Mouse (Mus musculus) CH12.LX (cell line): ENCODE measurements around the gene Ano1.

ENCODE experiments used
- CTCF ChIP-seq, 2 experiments: IDR thresholded peaks in 1 of 2; conservative IDR thresholded peaks in 1 of 2; 2 replicates each; pipeline ENCODE4 v1.5.1; 2011 to 2012; ENCODE audit warnings: low read depth in 2 of 2, low read length in 2 of 2, improper control_type of control experiment in 1 of 2, inconsistent platforms in 1 of 2, mild to moderate bottlenecking in 1 of 2, moderate library complexity in 1 of 2
- GABPA ChIP-seq: IDR thresholded peaks from 2 replicates; pipeline ENCODE4 v1.6.1; 2012; ENCODE audit warnings: low read depth, low read length, improper control_type of control experiment, inconsistent platforms; ENCODE audit not compliant: insufficient replicate concordance
- HCFC1 ChIP-seq: IDR thresholded peaks from 2 replicates; pipeline ENCODE4 v1.6.1; 2012; ENCODE audit warnings: low read depth, mild to moderate bottlenecking, inconsistent platforms, low read length, improper control_type of control experiment
- JUND ChIP-seq: conservative IDR thresholded peaks from 2 replicates; pipeline ENCODE4 v1.6.1; 2011; ENCODE audit warnings: low read depth, low read length, improper control_type of control experiment
- KAT2A ChIP-seq: IDR thresholded peaks from 2 replicates; pipeline ENCODE4 v1.6.1; 2012; ENCODE audit warnings: low read length, improper control_type of control experiment, inconsistent platforms; ENCODE audit not compliant: insufficient replicate concordance
- MAX ChIP-seq: IDR thresholded peaks from 2 replicates; pipeline ENCODE4 v1.6.1; 2011; ENCODE audit warnings: low read length, improper control_type of control experiment
- MAZ ChIP-seq: IDR thresholded peaks from 2 replicates; pipeline ENCODE4 v1.6.1; 2012; ENCODE audit warnings: low read depth, mild to moderate bottlenecking, inconsistent platforms, low read length, improper control_type of control experiment, moderate library complexity
- NELFE ChIP-seq: IDR thresholded peaks from 2 replicates; pipeline ENCODE4 v1.6.1; 2011; ENCODE audit warnings: low read depth, low read length, improper control_type of control experiment
- POLR2A ChIP-seq: IDR thresholded peaks from 2 replicates; pipeline ENCODE4 v1.6.1; 2011; ENCODE audit warnings: low read depth, mild to moderate bottlenecking, improper control_type of control experiment, low read length
- SIN3A ChIP-seq: IDR thresholded peaks from 2 replicates; pipeline ENCODE4 v1.6.1; 2012; ENCODE audit warnings: low read length, improper control_type of control experiment, inconsistent platforms
- ZC3H11A ChIP-seq: IDR thresholded peaks from 2 replicates; pipeline ENCODE4 v1.6.1; 2012; ENCODE audit warnings: low read depth, mild to moderate bottlenecking, inconsistent platforms, low read length, improper control_type of control experiment
- ZKSCAN1 ChIP-seq: IDR thresholded peaks from 2 replicates; pipeline ENCODE4 v1.6.1; 2012; ENCODE audit warnings: low read depth, inconsistent platforms, low read length, improper control_type of control experiment, borderline replicate concordance
- ZNF384 ChIP-seq: IDR thresholded peaks from 2 replicates; pipeline ENCODE4 v1.6.1; 2012; ENCODE audit warnings: low read depth, low read length, improper control_type of control experiment, inconsistent platforms

DNA sequence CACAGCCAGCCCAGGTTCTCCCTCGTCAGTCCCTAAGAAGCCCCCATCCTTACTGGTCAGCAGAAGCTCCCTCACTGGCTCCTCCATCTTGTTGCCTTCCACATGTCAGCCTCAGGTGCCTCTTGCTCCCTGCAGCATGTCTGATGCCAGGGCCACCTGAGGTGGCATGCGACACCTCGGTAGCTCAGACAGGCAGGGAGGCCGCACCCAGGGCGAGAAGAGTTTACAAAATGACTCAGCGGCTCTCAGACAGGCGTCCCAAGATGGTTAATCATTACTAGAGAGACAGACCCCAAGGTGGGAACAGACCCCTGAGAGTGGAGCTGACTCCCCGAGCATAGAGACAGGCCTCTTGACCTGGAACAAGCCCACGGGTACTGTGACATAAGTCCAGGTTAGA is at the start of gene Ano1:
- TF ChIP-seq CTCF (conservative IDR thresholded peaks at IDR 0.05 in 1 of 2, IDR thresholded peaks at IDR 0.05 in 1 of 2; ENCODE audit: low read depth in 2 of 2, low read length in 2 of 2) (no peak), ZNF384 (no peak), GABPA (no peak), ZKSCAN1 (no peak), JUND (no peak), POLR2A (no peak), NELFE (no peak), MAX (no peak), MAZ (no peak), KAT2A (no peak), ZC3H11A (no peak), HCFC1 (no peak), SIN3A (no peak)
